Mouse (Mus musculus): ENCODE results near the gene Fgf14.
"Not testable (repeated sequence)": the region's sequence is repeated elsewhere in the genome, so short reads cannot be mapped to it uniquely, and the experiment has no call there.

Fgf14 gene

DNA sequence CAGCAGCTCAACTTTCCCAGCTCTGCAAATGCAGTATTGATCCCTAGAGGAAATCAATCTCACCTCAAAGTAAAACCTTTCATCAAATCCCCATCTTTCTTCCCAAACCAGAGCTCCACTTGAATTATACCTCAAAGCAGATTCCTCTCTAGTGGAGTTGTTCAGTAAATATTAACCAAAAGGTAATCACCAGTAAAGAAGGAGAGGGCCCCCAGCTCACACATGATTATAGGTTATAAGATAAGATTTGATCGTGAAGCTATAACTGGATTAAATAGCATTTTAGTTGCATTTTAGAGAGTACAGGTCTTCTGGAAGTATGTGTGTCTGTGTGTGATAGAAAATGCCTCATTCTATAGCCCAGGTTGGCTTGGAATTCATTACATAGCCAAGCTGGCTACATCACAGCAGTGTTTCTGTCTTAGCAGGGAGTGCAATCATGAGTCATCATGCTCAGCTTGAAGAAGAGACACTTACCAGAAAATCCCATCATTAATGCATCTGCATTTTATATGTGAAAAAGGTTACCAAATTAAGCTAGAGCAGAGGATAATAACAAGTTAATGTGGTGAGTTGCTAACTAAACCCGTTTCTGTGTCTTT is 202.8 kb downstream of the Fgf14 start:
- DNase-seq (ENCODE audit: low spot score), result no peak

DNA sequence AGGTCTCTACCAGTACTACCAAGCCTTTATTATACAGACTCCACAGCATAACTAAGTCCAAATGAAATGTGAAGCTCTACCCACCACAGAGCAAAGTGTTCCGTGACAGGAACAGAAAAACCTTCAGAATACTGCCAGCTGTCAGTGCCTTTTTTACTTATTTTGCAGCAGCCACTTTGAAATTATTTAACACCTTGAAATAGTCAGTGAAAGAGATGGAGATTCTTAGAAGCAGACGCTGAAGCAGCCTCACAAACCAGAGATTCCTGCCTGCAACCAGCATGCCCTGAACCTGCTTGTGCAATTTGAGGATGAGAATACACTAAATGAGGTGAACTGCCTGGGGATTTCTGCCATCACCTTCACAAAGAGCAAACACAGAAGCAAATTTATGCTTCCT is 206.0 kb downstream of the Fgf14 start:
- no peak for DNase-seq (ENCODE audit: low spot score)

DNA sequence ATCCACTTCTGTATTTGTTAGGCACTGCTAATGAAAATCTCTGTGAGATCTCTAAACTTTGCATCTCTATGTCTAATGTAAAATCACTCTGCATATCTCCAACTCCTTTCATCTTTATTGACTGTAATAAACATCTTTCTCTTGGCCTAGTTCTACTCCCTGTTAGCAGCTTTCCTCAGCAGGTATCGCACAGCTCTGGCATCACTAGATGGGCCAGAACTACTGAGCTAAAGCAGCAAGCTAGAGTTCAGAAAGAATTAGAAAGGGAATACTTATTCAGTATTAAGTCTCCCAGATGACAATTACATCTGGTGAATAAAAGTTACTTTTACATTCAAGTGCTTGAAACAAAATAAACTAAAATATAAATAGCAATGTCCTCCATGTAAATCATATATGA is 221.8 kb downstream of the Fgf14 start:
- no peak for DNase-seq (ENCODE audit: low spot score)

DNA sequence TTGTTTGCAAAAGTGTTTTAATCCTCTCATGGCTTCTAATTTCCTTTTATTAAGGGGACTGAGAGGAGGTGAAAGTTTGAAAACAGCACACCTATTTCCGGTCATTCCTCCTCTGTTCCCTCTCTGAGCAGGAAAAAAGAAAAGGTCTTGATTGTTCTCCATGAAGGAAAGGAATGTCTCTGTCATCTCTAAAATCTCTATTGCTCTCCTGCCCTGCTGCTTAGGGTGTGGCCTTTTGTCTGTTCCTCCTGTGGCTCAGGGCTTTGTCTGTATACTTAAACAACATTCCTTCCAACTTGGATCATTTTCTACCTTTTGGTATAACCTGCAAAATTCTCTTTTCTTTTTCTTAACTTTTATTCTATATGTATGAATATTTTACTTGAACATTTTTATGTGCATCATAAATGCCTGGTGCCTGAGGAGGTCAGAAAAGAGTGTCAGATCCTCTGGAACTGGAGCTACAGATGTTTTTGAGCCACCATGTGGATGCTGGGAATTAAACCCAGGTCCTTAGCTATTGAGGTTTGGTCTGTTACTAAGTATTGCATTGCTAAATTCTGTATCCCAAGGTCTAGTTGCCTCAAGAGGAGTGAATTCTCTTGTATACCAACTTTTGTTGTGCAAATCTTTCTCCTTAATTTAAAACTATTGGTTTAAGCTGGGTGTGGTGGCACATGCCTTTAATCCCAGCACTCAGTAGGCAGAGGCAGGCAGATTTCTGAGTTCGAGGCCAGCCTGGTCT is 230.7 kb downstream of the Fgf14 start:
- no peak for DNase-seq (ENCODE audit: low spot score)

DNA sequence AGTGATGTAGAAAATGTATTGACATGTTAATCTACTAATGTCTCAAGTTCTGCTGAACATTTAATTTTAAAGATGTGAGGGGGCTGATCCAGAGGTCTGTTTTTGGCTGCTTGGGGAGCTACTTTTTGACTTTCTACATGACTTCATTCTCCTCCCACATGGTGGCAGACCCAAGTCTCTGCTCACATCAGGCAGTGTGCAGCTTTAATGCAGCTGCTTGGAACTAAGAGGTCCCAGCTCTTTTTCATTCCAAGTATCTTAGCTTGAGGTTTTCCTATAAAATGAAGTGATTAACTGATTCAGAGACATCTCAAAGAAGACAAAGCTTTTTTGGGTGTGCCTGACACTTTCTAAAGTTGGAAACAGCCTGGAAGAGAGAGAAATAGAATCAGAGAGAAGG is 232.1 kb downstream of the Fgf14 start:
- DNase-seq (ENCODE audit: low spot score), result no peak

DNA sequence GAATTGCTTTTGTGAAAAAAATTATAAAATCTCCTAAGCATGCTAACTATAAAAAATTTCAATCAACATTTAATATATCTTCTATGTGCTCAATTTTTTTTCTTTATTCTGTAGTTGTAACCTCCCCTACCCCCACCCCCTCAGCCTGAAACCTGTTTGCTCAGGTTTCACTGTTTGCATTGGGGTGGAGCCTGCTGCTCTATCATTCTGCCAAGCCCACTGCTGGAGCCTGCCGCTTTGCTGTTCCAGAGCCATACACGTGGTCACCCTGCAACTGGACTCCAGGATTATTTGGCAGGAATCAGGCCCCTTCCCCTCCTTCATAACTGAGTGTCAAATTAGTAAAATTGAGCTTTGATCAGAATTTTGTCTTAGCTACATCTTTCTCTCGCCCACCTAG is 237.6 kb downstream of the Fgf14 start:
- not testable (repeated sequence) for DNase-seq (ENCODE audit: low spot score)

DNA sequence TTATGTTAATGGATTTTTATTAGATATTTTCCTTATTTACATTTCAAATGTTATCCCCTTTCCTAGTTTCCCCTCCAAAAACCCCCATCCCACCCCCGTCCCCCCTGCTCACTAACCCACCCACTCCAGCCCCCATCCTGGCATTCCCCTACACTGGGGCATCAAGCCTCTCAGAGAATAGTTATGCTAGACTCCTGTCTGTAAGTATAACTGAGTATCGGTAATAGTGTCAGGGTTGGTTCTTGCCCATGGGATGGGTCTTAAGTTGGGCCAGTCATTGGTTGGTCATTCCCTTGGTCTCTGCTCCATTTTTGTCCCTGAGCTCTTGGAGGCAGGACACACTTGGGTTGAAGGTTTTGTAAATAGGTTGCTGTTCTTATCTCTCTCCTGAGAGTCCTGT is 265.0 kb downstream of the Fgf14 start:
- no peak for DNase-seq (ENCODE audit: low spot score)

DNA sequence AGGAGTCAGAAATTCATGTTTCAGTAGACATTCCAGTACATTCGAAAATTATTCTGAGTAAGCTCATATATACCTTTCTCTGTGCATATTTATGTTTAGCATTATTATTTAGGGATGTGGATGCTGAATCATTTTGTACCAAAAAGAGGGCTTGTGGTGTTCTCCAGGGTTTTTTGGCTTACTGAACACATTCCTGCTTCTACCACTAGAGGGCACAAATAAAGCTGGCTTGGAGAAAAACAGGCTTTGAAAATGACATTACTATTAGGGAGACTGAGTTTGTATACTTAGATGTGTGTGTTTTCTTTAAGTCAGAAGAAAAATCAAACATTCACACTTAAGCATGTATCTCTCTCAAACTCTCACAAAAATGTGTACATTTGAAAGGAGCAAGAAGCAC is 266.0 kb downstream of the Fgf14 start:
- DNase-seq (ENCODE audit: low spot score), result peak; percentile 44

DNA sequence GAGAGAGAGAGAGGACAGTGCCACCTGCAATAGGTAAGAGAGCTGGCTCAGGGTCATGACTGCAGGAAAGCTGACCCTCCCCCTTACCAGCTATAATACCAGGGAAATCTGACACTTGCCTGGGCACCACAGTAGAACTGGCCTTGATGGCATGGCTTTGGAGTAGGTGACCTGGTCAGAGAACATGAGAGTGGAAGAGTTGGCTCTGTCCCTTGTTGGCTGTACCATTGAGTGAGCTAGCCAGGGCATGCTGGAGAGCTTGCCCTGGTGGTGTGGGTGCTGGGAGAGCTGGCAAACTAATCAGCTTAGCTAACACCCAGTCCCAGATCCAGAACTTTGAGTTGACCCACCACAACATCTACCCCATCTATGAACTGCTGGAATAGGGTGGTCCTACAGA is 348.5 kb downstream of the Fgf14 start:
- DNase-seq (ENCODE audit: low spot score), result no peak

DNA sequence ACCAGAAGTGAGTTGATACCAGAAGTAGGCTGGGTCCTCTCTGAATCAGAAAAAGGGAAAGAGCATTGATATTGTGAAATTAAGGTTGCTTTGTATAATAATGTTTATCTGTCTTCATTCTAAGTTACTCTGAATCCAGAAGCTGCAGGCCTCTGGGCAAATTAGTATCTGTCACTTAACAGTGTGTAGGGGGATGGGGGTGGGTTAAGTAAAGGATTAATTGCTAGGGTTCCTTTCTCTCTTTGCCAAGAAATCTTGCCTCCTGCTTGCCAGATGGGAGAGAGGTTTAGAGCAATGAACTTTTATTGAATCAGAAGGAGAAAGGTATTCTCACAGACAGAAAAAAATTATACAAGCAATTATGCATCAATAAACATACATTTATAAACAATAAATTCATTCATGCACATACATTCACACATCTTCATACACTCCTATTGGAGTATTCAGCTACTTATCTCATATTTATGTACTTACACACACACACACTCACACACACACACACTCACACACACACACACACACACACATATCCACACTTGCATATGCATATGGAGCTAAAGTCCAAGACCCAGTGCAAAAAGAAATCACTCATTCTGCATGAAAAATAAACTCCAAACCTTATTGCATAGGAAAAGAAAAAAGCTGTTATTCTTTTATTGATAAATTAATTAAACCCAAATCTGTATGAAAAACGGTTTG is 357.8 kb downstream of the Fgf14 start:
- DNase-seq (ENCODE audit: low spot score), result no peak

DNA sequence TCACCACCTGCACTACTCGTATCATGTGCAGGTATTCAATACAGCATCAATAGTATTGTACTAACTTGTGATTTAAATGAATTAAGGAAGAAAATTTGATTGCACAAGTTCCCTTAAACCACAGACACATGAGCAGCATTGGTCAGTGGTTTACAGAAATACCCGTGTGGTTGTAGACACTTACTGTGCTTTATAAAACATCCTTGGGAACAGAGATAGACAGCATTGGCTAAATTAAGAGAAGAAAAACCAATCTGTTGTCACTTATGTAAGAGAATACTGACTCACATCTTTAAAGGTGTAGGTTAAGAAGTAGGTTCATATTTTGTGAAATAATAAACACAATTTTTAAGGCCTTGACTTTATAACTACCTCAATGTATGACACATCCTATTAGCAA is 361.4 kb downstream of the Fgf14 start:
- no peak for DNase-seq (ENCODE audit: low spot score)

DNA sequence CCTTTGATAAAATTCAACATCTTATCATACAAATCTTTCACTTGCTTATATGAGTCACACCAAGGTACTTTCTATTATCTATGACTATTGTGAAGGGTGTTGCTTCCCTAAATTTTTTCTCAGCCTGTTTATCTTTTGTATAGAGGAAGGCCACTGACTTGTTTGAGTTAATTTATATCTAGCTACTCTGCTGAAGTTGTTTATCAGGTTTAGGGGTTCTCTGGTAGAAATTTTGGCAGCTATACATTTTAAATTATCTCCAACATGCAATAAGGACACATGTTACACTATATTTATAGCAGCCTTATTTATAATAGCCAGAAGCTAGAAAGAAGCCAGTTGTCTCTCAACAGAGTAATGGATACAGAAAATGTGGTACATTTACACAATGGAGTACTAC is 389.9 kb downstream of the Fgf14 start:
- DNase-seq (ENCODE audit: low spot score), result no peak

DNA sequence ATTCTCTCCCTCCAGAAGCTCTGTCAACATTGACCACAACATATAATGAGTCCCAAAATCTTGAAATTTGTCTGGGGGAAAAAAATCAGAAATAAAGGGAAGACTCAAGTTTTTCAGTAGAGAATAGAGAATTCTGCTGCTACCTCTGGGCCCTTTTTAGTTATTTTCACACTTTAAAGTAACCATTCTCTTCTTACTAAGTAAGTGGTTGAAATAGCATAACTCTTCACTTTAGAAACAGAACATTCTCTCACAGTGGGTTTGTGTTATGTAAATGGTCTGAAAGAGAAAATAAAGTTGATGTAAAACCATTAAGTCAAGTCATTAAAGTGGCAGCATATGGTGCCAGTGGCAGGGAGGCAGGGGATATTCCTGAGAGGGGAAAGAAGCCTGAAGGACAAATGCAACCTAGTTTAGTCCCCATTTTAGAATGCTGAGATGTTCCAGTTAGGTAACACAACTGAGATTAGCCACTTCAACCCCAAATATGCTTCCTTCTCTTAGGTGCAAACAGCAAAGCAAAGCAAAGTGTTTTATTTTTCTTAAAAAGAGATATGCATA is 398.5 kb downstream of the Fgf14 start:
- no peak for DNase-seq (ENCODE audit: low spot score)

DNA sequence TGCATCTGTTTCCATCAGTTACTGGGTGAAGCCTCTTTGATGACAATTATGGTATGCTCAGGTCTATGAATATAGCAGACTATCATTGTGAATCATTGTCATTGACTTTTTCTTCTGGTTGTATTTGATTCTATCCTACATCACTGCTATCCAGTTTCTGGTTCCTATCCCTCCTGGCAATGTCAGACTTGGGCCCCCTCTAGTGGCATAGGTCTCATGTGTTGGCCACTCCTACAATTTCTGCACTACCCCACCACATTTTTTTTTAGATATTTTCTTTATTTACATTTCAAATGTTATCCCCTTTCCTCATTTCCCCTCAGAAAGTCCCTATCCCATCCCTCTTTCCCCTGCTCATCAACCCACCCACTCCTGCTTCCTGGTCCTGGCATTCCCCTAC is 409.9 kb downstream of the Fgf14 start:
- DNase-seq (ENCODE audit: low spot score), result no peak

DNA sequence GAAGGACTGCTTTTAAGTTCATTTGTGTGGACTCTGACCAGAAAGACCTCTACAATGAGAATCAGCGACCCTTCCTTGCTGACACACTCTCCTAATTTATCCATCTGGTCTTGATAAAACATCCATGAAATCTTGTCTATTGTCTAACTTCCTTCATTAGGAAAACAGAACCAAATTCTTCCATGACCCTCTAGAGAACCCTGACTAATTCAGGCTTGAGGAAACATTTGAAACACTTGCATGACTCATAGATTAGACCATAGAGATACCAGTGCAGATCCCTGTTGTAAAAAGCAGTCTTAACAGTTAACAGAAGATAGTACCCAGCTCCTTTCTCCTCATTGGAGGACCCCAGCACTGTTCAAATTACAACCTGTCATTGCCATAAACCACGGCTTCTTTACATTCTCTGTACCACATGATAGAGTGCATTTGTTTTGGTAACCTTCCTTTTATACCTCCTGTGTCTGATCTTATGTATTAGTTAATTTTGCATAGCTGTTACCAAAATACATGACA is 412.3 kb downstream of the Fgf14 start:
- DNase-seq (ENCODE audit: low spot score), result no peak

DNA sequence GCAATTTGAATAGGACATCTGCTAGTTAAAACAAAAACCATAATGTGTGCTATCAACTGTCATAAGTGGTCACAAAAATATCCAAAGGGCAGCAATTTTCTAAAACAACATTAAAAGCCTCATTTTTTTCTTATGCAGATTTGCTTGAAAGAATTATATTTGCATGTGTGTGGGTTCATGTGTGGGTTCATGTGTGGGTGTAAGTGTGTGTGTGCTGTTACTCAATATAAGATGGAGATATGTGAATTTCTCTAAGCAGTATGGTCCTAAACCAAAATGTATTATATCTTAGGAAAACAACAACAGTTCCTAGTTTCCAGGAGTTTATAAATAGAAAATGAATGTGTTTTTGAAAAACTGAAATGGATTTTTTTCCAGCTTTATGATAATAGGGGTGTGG is 413.7 kb downstream of the Fgf14 start:
- DNase-seq (ENCODE audit: low spot score), result no peak

DNA sequence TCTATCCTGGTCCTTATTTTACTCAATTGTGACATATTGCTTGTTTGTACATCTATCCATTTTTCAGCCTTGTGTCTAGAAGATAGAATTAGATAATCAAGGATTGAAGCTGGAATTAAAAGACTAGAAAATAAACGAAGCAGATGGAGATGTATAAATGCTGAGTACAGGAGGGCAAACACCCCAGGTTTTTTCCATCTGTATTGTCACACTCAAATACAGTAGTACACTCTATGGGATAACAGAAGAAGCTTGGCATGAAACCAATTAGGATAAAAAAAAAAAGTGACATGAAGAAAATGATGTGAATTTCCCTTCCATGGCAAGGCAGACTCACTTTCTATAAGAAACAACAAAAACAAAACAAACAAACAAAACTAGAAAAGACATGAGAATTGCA is 429.4 kb downstream of the Fgf14 start:
- DNase-seq (ENCODE audit: low spot score), result no peak

DNA sequence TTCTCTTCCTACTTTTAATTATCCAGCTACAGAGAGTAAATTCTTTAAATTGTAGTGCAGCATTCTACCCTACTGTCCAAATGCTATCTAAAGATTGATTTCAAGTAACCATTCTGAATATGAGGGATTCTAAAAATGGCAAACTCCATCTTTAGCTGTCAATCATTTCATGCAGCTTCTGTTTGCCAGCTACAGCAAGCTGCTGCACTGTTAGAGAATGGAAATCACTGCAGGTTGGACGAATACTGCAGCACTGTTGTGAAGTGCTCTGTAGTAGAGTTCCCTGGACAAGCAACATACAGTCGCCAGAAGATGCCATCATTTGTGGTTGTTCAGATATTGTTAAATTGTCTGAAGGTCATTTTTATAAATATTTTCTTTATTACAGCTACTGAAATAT is 453.5 kb downstream of the Fgf14 start:
- no peak for DNase-seq (ENCODE audit: low spot score)

DNA sequence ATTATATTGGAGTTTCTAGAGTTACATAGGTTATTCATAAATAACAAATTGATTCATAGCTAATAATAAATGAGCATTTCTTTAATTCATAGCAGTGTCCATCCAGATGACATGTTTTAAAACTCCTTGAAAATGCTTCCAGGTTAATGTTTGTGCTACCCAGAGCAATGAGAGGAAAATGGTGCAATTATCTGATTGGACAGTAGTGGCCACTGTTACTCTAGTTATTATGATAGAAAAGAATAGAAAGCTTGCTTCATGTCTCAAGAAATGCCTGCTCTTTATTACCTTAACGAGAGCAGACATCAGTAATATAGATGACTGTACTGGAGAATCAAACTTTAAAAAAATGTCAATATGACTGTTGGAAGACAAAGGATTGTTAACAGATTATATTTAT is 454.5 kb downstream of the Fgf14 start:
- DNase-seq (ENCODE audit: low spot score), result peak; percentile 57

DNA sequence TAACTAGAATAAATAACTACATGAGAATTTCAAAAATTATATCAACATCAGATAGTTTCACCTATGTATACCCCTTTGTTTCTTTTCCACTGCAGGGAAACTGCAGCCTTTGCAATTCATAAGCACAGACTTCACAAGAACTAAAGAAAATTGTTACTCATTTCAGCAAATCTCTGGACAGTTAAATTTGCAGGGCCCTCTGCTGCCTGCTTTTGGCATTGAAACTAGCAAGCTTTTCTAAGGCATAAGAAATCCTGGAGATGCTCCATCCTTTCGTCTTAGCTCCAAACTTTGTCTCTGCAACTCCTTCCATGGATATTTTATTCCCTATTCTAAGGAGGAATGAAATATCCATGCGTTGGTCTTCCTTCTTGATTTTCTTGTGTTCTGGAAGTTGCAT is 455.9 kb downstream of the Fgf14 start:
- no peak for DNase-seq (ENCODE audit: low spot score)

DNA sequence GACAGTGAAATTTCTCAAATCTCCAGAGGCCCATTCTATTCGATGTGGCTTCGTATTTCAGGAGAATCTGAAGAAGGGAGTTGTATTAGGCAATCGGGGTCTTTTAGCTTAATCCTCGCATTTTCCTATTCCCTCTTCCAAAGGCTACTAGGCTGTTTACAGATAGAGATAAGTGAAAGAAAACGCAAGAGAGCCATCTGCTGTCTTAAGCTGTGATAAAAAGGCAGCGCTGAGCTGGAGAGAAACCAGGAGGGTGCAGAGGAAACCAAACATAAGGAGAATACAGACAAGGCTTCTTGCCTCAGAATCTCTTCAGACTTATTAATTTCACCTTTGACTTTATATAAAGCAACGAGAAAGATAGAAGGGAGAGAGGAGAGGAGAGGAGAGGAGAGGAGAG is 481.1 kb downstream of the Fgf14 start:
- peak; percentile 32 for DNase-seq (ENCODE audit: low spot score)

DNA sequence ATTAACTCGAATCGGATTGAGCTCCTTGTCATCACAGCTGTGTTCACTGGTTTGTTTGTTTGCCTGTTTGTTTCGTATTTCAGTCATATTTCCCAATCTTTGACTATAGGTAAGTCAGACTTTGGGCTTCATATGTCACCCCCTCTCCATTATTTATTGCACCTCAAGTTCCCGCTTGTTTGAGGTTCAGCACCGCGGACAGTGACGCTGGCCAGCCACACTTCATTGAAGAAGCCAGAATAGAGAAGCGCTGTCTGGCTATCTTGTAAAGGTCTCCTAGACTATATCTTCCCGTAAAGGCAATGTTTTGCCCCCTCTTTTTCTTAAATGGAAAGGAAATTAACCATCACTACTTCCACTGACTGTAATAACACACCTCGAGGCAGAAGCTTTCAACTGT is 481.6 kb downstream of the Fgf14 start:
- no peak for DNase-seq (ENCODE audit: low spot score)

DNA sequence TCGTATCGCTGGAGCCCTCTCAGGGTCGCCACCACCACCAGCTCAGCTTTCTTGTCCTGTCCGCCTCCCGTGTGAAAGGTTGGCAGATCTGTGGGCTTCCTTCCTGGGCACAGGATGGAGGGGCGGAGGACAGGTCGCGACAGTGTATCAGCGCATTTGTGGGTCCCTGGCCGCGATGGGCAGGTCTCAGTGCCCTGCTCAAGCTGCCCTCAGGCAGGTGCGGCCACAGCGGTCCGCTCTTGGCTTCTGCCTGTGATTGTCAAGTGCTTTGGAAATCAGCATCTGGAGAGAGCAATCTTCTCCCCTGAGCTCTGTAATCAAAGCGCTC is 484.1 kb downstream of the Fgf14 start:
- DNase-seq (ENCODE audit: low spot score), result no peak

Measured in layer of hippocampus, adult 9-10 months (tissue).